Mouse (Mus musculus): ENCODE results near the gene Kdm7a.

The Kdm7a gene

DNA sequence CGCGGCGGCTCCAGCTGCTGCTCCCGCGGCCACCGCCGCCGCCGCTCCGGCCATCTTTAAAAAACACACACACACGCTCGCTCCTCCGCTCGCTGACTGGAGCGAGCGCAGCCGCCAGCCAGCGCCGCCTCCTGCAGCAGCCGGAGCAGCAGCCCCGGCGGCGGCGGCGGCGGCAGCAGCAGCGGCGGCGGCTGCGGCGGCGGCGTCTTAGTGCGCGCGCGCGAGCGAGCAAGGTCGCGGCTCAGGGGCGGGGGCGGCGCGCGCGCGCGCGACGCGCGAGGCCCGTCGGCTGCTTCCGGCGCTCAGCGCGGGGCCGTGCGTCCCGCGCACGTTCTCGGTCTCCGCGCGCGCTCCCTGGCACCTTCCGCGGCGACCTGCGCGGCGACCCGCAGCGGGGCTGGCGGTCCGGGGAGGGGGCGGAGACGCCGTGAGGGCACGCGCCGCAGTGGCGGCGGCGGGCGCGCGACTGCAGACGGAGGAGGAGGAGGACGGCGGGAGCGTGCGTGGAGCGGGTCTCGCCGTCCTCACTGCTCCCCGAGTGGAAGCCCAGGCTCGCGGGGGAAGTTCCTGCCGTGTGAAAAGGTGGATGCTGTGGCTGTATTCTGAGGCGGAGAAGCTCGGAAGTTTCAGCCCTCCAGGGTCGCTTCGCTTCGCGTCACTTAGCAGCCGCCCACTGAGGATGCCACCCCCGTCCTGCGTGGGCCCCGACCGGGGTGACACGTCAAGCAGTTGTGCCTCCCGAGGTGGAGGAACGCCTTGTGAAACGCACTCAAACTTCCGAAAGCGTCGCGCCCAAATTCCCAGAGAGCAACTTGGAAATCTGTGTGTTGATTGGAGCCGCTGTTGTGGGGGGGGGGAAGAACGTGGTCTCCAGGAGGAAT lies at the start of gene Kdm7a:
Kdm7a (minus strand) TSS at position 209 of the 881 bp plus-strand sequence.
- DNase-seq (ENCODE audit: low read depth): peak; percentile 80

DNA sequence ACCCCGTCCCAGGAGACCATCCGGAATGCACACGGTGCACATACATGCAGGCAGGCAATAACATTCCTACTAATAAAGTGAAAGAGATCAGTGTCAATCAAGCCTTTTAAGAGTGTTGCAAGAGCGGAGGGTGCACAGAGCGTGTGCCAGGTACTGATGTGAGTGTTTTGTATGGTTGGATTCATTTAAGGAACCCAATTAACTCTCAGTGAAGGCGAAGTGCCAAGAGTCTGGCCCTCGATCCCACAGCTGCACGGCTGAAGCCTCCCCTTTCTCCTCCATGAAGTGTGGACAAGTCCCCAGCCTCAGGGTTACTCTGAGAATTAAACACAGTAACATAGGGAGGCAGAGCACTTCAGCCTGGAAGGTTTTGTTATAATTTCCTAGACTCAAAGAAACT lies 48.7 kb upstream of the Kdm7a start:
- DNase-seq (ENCODE audit: low read depth): no peak

DNA sequence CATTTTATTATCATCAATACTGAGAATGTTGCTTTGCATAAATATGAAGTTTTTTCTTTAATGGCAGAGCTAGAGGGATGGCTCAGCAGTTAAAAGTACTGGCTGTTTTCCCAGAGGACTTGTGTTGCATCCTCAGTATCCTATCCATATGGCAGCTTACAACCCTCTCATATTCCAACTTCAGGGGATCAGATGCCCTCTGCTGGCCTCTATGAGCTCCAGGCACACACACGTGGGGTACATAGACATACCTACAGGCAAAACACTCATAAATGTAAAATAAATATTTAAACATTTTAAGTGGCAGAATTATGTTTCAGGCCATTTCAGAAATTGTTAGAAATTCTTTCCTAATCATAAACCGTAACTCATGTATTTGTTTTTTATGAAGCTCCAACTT lies 43.5 kb upstream of the Kdm7a start:
- peak; percentile 25 for DNase-seq (ENCODE audit: low read depth)

DNA sequence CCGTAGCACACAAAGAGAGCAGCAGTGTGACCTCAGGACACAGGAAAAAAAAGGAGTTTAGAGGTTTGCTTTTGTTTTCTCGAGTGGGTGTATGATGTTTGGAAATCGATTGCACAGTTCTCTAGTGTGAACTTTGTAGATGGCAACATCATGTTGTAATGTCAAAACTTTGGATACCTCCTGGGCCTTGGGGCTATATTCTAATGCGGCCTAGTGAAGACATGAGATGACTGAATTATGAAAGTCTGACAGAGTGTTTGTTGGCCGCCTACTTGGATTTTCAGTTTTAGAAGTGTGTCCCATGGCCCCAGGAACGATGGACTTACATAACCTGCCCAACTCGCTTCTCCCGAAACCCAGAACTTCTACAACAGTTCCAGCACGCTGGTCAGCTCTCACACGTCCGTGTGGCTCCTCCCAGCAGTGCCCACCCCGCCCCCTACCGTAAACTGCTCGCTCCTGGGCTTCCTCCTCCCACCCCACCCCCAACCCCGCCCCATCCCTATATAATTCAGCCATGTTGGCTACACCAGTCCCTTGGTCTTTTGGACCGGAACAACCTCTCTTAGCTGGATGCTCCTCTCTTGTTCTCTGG lies 42.7 kb upstream of the Kdm7a start:
- DNase-seq (ENCODE audit: low read depth): no peak

DNA sequence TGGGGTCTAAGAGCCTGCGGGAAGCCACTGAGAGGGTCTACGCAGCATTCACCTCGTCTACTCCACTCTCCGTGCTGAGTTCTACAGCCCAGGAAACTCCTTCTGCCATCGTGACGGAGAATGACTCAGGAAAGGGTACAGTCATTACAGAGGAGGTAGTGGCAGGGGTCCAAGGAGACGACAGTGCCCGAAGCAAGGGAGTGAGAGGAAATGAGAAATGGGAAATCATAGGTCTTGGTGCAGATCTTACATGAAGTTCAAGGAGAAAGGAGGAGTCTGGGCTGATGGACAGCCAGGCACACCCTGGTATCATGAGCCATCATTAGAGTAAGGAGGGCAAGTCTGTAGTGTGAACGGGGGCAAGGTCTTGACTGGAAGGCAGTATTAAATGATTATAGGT lies 37.5 kb upstream of the Kdm7a start:
- DNase-seq (ENCODE audit: low read depth): peak; percentile 24

DNA sequence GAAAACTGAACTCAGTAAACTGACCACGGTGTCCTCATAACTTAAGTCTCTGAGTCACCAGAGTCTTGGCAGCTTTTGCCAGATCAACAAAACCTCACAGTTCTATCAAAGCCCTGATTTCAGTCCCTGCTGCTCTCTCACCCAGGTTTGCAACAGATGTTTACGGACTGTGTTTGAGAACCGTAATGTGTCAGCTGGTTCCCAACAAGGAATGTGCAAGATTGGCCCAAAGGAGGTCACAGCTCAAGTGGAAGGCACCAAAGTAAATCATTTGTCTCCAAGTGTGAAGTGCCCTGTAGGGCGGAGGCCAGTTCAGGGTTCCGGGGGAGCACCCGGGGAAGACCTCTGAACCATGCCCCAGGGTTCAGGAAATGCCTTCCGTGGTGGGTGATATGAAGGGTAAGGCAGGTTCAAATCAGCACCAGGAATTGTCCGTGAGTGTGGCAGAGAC lies 36.9 kb upstream of the Kdm7a start:
- DNase-seq (ENCODE audit: low read depth): peak; percentile 26

DNA sequence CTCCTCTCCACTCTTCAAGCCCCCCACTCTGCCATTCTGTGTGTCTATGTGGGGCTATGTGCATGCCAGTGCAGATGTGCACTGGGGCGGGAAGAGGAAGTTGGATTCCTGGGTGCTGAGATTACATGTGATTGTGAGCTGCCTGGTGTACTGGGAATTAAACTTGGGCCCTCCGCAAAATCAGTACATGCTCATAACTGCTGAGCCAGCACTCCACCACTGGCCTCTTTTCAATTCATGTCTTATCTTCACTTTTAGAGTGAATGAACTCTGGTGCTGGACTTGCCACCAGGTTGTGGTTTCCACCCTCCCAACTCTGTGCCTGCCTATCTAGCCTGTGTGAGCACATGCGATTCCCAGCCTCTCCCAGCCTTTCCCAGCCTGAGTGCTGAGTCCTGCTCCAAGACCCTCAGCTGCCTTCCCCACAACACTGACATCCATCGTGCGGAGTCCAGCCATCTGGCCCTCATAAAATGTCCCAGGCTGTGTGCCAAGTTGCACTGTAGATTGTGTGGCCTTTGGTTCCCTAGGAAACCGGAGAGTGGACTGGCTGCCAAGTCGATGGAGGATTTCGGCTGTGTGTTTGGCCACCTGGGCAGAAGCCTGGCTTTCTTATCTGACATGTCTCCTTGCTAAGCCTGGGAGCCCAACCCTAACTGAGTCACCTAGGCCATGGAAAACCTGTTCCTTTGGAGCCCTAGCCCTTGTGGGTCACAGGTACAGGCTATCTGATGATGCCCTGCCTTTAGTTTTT lies 36.3 kb upstream of the Kdm7a start:
- no peak for DNase-seq (ENCODE audit: low read depth)

DNA sequence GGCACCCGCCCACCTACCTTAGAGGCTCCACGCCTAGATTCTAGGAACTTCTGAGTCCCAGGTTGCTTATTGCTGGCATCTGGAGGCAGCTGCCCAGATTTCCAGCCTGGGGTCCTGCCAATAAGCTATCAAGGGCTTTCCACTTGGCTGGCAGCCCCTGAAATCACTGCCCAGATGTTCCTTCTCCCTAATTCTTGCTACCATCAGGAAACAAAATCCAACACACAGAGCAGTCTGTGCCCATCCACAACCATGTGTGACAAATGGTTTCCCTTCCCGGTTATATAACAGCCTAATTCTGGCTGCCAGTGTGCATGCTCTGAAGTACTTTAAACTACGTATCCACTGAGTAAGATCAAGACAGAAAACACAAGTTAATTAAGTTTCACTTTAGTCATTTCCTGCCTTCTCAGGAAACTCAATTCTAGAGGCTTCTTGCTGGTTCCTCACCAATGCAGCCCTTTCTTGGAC lies 34.9 kb upstream of the Kdm7a start:
- DNase-seq (ENCODE audit: low read depth): peak; percentile 25

DNA sequence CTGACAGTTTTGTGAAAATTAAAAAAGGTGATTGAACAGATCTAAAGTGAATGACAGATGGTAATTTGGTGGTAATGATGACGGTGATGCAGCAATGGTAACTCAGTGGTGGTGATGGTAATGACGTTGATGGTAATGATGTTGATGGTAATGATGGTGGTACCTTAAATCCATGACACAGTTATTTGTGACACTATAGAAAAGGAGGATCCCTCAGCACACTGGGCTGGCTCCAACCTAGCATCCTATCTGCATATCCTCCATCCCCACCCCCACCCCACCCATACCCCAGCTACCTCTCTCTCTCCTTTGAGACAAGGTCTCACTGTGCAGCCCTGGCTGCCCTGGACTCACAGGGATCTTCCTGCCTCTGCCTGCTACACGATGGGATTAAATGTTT lies 34.4 kb upstream of the Kdm7a start:
- no peak for DNase-seq (ENCODE audit: low read depth)

DNA sequence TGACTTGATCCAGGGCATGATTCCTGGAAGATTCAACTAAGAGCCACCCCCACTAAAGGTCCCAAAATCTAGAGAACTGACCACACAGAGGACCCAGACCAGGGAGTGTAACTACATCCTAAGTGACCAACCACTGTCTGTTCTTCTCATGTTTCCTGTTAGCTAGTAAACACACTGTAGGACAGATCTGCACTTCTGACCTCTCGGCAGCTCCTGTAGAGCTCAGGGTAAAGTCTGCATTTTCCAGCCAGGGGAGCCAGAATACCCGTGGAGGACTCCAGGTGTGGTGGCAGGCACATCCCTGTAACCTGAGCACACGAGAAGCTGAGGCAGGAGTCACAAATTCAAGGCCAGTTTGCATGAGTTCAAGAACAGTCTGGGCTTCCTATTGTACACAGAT lies 31.3 kb upstream of the Kdm7a start:
- DNase-seq (ENCODE audit: low read depth): no peak

DNA sequence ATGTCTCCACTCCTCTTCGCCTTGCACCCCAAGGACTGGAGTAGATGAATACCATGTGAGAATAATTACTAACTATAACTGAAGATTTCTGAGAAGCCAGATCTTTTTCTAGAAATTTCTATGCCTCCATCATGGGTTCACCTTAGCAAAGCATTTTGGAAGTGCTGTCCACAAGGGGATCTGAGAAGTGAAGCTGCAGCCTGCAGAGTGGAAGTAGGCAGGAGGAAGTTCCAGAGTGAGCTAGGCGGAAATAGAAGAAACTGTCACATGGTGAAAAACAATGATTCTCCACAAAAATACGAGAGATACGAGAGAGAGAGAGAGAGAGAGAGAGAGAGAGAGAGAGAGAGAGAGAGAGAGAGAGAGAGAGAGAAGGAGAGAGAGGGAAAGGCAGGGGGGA lies 26.0 kb upstream of the Kdm7a start:
- no peak for DNase-seq (ENCODE audit: low read depth)

DNA sequence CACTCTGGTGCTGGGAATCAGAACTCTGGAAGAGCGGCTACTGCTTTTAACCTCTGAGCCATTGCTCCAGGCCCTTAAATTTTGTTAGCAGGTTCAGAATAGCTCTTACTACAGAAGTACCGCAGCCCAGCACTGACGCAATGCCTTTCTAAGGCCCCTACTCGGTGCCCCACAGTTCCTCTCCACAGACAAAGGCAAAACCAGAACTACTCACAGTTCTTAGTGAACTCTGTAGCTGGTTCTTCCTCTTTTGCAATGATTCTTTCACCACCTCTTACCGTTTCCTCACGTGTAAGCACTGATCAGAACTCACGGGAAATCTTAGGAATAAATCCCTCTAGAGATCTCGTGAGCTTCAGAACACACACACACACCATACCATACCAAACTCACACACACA lies 24.1 kb upstream of the Kdm7a start:
- DNase-seq (ENCODE audit: low read depth): peak; percentile 80

DNA sequence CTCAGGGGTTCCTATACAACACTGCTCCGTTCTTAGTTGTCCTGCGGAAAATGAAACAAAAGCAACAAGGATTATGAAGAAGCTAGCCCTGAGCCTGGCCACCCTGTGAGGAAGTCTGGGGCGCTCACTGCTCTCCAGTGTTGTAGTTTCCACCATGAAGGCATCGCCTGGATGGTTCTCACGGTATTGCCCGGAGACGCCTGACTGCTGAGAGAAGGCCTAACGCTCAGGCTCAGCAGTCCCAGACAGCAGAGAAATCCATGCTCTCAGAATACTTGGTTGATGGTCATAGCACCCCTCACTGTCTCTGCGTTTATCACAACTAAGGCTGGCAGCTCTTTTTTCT lies 20.0 kb upstream of the Kdm7a start:
- no peak for DNase-seq (ENCODE audit: low read depth)

DNA sequence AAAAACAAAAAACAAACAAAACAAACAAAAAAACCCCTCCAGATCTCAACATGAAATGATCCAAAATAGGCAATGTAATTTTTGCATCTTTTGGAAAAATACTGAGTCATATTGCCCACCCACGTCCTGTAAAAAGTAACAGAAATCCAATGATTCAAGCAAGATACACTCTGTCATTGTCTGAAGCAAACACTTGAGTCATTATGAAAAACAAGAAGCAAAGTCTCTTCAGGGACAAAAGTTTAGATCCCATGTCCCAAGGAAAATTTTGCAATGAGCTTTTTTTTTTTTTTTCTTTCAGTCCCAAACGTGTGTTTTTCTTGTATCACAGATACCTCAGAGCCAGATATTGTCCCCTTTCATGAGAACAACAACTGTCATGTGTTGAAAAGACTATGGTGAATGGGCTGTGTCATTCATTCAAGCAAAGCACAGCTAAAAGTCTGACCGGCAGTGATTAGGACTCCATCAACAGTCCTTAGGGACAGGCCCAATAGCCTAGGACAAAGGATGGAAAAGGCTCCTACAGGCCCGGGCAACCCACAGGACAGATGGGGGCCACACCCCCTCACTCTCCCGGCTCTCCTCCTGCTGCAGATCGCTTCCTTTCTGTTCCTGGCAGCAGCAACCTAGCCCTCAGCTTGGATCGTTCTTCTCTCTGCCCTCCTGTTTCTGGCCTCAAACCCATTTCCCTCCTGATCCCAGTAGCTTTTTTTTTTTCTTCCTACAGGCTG lies 19.5 kb upstream of the Kdm7a start:
- DNase-seq (ENCODE audit: low read depth): peak; percentile 42

DNA sequence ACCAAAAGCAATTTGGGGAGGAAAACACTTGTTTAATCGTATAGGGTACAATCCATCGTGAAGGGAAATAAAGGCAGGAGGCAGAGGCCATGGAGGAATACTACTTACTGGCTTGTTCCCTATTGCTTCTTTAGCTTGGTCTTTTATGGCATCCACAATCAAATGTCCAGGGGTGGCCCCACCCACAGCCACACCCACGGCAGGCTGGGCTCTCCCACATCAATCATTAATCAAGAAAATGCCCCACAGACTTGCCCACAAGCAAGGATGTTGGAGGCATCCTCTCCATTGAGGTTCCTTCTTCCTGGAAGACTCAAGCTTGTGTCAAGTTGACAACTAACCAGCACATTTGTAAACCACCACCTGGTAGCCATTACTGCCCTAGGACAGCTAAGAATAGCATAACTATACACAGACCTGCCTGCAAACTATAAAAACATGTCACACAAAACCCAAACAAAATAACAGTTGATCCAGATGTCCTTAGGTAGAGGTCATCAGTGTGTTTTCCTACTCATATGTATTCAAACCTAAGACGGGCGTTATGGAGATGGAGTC lies 16.8 kb upstream of the Kdm7a start:
- no peak for DNase-seq (ENCODE audit: low read depth)

DNA sequence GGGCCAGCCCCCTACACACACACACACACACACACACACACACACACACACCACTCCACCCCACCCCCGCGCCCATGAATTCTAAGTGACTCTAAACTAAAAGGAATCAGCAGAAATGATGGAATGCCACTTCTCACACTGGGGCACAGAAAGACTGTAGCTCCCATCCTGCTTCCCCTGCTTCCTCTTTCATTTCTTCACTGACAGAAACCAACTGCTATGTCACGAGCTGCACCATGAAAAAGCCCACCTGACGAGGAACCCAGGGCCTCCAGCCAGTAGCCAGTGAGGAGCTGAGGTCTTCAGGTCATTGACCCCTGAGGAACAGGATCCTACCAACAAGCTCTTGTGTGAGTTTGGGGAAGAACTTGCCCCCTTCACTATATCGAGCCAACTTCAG lies 15.9 kb upstream of the Kdm7a start:
- DNase-seq (ENCODE audit: low read depth): no peak

DNA sequence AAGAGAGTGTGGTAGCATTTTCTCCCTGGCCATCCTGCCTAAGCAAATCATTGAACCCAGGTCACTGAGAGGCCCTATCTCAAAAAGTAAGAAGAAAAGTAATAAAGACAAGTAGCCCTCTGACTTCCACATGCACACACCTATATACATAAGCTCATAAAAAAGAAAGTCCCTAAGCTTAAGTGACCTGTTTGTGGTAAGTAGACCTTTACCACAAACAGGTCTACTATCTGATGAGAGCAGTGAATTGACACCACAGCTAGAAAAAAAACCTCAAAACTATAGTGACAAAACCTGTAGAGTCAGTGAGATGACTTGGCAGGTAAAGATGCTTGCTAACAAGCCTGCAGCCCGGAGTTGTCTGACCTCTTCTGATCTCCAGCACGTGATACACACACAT lies 11.4 kb upstream of the Kdm7a start:
- DNase-seq (ENCODE audit: low read depth): no peak

DNA sequence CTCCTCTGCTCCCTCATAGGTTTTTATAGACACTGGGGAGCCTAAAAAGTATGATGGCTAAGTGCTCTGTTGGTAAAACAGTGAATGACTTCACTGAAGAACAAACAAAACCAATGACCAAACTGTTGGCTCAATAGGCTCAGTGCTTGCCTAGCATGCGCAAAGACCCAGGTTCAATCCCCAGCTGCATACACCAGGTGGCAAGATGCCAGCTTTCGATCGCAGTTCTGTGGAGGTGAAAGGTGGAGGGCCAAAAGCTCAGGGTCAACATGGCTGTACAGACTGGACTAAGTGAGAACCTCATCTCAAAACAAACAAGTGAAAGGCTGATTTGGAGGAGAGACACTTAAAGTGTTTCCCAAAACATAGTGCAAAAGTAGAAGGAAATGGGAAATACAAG lies 10.5 kb upstream of the Kdm7a start:
- DNase-seq (ENCODE audit: low read depth): no peak

DNA sequence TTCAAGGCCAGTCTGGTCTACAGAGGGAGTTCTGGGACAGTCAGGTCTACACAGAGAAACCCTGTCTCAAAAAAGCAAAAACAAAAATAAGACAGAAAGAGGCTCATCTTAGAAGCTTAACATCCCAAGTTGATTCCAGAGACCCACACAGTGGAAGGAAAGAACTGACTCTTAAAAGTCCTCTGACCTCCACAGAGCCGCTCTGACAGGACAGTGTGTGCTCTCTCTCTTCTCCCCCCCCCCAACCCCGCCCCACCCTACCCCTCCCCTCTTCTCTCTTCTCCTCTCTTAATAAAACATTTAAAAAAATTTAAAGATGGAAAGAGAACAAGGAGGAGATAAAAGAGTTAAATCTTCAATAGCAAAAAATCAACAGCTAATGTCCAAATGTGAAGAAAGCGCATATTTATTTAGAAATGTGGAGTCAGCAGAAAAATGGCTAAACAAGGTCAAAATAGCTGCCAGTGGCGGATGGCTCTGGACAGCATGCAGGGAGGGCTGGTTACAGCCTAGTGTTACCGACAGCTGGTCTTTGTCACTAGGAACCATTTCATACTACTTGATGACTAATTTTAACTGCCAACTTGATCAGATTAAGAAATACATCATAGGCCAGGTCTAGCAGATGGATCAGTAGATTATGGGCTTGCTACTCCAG lies 8.5 kb upstream of the Kdm7a start:
- peak; percentile 39 for DNase-seq (ENCODE audit: low read depth)

DNA sequence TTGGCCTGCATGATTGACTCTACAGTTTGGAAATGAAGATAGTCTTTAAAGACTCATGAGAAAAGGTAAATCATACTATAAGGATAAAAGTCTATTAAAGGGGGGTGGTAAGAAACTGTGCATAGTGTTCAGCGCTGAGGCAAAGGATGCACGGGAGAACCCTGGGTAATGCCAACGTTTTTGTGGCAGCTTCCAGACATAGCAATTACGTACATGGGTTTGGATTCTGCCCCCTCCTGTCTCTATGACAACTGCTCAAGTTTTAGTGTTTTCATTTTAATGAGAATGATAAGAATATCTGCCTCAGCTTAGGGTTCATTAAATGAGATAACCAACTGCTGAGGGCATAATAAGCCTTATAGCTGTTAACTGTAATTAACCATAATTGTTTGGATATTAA lies 3.1 kb upstream of the Kdm7a start:
- no peak for DNase-seq (ENCODE audit: low read depth)

DNA sequence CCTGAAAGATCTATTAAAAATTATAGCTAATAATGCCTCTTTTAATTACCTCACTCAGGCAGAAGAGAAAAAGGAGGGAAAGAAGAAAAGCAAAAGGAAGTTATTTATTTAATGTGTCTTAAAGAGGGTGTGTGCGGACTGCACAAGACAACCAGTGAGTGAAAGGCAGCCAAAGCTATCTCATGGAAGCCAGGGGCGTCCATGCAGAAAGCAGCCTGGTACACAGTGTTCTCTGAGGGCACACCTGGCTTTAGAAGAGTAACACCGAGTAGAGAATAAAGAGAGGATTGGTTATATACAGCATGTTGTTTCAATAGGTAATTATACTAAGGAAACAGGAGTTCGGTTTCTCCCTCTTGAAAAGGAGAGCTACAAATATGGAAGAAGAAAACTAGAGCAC lies 1.6 kb upstream of the Kdm7a start:
- no peak for DNase-seq (ENCODE audit: low read depth)

All from 416B (cell line).